Mouse (Mus musculus) embryonic fibroblast, embryonic 13.5 days (primary cell): Measurements from ENCODE around the gene Pola1.

Source experiments
- CTCF ChIP-seq: IDR thresholded peaks from 2 replicates; pipeline ENCODE4 v1.5.1; 2011; ENCODE audit warnings: mild to moderate bottlenecking, control low read depth, low read length, moderate library complexity, borderline replicate concordance; ENCODE audit not compliant: insufficient read depth
- POLR2A ChIP-seq: IDR thresholded peaks from 2 replicates; pipeline ENCODE4 v1.6.1; 2011; ENCODE audit warnings: low read depth, mild to moderate bottlenecking, control low read depth, low read length, moderate library complexity

DNA sequence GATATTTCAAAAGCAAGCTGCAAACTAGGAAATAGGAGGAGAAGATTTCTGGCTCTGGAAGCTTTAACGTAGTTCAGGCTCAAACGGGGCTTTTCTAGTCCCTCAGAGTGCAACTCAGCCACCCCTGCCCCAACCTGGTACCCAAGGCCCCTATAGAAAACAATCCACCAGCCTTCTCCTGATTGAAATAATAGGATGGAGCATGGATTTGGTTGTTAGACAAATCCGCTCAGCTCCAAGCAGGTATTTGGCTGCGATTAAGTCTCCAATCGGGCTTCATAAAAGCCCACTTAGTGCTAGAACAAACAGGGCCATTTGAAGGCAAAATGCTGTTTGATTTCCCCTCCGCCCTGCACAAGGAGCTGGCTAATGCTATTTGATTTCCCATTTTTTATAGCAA lies 339.9 kb downstream of the Pola1 start:
- TF ChIP-seq POLR2A (no peak), CTCF (no peak)
